Mouse (Mus musculus) gastrocnemius, postnatal 25 days (tissue): ENCODE measurements around the gene Brat1. TPM values are rescaled to one million over a fixed set of nuclear protein-coding genes. Genes with fewer than 3 reads are reported as not detected.

Experiments used
- DNase-seq: peaks from one replicate; pipeline ENCODE4 v3.0.0; 2022
- total RNA-seq, 2 experiments: library from RNA; stranded (reverse); gene quantifications; 1 replicate in 1 of 2; 2 replicates in 1 of 2; pipeline ENCODE4 v1.2.3; 2021

Brat1 gene
- total RNA-seq, 2 experiments from 2014 or later = 4.8 to 5.8 TPM

DNA sequence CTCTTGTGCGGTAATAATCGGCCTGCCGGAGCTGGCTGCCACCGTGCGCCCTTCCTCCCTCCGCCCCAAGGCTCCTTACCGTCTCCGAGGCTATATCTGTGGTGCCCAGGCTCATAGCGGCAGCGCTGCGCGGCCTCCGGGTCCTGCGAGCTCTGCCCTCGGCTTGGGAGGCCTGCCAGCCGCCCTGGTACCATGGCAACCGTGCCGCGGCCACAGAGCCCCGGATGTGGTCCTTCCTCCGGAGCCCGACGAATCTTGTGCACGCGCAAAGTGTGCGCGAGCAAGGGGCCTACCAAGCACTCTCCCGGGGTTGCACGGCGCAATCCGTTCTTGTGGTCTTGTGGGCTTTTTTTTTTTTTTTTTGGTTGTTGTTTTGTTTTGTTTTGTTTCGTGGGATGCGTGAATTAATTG is 2.7 kb upstream of the Brat1 start, which contains the start of gene Iqce:
Gene Iqce (minus strand): TSS at position 276 of the 411 bp plus-strand sequence.
- DNase-seq = peak; percentile 93

DNA sequence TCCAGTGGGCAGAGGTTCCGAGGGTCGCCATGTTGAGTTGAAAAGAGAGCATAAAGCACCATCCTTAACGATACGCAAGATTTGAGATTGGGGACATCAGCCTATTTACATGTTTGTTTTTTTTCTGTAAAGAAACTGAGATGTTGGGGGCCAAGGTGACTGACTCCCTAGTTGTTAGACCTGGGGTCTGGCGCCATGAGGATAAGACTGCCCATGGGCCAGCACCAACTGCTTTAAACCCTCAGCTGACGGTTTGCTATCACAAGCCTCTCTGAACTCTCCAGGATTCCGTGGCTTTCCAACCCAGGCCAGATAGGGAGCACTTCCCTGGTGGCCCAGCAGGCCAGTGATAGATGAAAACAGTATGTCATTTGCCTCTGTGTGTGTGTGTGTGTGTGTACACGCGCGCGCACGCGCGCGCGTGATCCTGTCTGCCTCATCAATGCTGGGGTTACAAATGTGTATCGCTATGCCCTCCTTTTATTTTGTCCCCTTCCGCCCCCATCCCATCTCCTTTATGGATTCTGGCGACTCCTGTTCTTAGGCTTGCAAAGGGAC is 2.1 kb upstream of the Brat1 start:
- no peak for DNase-seq

DNA sequence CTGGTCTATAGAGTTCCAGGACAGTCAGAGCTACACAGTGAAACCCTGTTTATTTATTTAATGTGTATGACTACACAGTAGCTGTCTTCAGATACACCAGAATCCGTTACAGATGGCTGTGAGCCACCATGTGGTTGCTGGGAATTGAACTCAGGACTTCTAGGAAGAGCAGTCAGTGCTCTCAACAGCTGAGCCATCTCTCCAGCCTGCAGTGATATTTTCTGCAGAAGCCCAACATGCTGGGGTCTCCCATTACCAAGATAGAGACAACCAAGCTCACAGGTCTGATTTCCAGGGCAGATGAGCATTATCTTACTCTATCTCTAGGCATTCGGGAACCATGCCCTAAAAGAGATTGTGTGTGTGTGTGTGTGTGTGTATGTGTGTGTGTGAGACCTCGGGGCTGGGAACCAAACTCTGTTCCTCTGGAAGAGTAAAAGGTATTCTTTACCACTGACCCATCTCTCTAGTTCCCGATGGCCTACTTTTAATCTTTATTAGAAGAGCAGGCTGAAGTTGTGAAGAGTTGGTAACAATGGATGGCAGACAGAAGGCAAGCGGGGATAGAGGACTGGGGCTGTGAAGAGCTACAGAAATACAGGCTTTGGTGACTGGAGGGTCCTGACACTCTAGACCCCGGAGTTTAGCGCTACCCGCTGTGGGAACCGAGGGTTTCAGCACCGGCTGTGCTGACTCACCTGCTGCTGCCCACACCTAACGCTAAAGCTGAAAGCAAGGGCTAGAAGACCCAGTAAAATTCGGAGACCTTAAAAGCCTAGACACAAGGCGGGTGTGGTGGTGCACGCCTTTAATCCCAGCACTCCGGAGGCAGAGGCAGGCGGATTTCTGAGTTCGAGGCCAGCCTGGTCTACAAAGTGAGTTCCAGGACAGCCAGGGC is 1.1 kb upstream of the Brat1 start:
- no peak for DNase-seq

DNA sequence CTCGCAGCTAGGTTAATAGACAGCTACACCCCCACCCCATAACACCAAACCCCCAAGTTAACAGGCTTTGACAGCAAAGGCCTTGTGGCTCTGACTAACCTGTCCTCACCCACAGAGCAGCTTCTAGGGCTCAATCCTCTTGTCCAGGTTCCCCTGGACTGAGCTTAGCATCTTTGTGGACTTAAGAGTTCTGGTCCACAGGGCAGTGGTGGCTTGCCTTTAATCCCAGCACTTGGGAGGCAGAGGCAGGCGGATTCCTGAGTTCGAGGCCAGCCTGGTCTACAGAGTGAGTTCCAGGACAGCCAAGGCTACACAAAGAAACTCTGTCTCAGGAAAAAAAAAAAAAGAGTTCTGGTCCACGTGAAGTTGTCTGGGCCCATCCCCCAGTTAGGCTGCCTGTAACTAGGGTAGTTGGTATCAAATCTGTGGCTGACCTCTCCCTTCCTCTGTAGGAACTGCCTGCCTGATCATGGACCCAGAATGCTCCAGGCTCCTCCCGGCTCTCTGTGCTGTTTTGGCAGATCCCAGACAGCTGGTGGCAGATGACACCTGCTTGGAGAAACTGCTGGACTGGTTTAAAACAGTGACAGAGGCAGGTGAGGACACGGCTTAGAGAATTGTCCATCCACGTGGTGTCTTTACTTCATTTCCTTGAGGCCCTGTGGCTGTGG is 825 bp downstream of the Brat1 start:
- no peak for DNase-seq

DNA sequence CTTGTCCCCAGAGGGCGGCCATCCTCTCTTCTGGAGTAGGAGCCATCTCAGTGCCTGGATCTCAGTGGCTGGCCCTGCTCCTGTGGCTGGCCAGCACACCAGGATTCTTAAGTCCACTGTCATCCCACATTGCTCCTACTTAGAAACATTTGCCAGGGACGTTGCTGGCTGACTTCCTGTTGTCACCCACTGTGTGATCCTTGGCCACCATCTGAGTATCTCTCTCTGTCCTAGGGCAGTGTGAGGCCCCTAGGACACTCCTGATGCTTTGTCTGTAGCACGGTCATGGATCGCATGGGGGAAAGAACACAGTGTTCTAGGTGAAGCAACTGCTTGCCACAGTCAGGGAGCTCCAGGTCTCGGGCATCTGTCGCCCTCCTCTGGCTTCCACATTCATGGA is 5.5 kb downstream of the Brat1 start:
- DNase-seq = no peak

DNA sequence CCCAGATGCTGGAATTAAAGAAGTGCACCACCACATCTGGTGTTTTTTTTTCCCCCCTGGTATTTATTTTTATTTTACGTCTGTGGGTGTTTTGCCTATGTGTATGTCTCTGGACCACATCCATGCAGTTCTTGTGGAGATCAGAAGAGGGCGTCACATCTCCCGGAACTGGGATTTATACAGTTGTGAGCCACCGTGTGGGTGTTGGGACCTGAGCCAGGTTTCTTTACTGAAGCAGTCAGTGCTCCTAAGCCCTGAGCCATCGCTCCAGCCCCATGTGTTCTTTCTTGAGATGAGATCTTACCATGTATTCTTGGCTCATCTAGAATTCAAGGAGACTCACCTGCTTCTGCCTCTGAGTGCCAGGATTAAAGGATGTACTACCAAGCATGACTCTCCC is 6.2 kb downstream of the Brat1 start:
- no peak for DNase-seq

DNA sequence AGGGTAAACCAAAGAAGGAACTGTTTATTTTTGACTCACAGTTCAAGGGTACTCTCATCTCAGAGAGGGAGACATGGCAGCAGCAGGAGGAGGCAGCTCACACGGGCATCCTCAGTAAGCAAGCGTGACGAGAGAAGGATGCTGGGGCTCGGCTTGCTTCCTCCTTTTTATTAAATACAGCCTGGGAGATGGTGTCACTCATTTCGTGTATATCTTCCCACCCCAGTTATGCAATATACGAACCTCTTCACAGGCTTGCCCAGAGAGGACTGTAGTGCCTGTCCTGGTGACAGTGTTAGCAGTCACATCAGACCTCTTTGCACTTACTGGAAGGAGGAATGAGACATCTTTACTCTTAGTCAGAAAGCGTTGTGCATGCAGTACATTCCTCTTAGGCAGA is 16.0 kb downstream of the Brat1 start:
- DNase-seq = no peak

DNA sequence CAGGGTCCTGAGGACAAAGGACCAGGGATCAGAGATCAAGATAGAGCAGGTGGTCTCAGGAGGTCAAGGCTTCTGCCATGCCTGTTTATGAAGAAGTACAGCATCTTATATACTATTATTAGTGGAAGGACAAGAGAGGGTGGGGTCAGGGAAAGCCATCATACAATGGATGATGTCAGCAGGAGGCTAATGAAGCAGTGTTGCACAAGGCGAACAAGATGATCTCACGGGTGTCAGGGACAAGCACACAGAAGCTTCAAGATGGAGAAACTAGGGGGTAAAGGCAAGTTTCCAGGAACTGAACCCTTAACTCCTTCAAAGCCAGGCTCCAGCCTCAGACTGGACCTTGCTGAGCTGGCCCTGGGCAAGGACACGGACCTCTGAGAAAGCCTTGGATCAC is 17.3 kb downstream of the Brat1 start:
- DNase-seq = no peak

DNA sequence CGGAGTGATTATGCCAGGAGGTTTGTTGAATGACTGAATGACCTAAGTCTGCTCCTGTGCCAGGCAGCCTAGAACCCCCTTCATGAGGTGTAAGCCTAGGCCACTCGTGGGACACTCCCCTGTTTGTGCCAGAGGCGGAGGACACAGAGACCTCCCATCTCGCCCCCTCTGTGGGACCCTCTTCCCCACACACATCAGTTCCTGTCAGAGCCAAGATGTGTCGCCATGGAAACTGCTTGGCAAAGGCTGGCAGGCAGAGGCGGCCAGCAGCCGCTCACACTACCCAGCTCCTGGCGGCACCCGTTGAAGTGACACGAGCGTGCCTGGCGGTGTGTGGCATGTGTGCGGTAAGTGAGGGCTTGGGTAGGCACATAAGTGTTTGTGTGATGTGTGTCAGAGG is 19.0 kb downstream of the Brat1 start, which contains the start of gene Amz1:
Gene Amz1 (plus strand): TSS at position 306 of the 400 bp plus-strand sequence.
- DNase-seq = no peak

DNA sequence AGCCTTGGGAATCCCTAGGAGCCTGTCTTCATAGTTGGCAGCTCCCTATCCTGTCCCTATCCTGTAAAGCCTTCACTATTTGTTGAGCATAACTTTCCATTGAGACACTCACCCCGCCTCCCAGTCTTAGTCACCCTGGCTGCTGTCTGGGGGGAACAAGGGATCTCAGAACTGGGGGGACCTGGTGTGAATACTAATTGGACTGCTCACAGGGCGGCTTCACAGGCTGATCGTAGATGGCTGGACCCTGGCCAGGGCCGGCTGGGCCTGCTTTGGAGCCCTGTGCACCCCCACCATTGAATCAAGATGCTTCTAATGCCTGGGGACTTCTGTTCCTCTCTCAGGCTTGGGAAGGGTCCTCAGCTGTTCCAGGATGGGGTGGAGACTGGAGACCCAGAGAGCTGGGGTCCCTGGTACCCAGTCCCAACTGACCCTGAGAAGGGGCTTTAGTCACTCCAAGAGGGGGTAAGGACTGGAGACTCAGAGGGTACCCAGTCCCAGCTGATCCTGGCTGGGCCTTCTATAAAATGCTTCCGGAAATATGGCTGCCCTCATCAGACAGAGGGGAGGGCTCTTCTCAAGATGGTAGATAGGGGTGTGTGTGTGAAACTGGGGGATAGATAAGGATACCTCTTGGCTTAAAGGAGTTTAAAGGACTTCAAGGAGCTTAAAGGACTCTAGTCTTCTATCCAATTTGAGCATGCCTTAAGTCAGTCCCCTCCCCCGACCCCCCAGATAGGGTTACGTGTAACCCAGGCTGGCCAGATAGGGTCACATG is 21.4 kb downstream of the Brat1 start:
- DNase-seq = no peak

DNA sequence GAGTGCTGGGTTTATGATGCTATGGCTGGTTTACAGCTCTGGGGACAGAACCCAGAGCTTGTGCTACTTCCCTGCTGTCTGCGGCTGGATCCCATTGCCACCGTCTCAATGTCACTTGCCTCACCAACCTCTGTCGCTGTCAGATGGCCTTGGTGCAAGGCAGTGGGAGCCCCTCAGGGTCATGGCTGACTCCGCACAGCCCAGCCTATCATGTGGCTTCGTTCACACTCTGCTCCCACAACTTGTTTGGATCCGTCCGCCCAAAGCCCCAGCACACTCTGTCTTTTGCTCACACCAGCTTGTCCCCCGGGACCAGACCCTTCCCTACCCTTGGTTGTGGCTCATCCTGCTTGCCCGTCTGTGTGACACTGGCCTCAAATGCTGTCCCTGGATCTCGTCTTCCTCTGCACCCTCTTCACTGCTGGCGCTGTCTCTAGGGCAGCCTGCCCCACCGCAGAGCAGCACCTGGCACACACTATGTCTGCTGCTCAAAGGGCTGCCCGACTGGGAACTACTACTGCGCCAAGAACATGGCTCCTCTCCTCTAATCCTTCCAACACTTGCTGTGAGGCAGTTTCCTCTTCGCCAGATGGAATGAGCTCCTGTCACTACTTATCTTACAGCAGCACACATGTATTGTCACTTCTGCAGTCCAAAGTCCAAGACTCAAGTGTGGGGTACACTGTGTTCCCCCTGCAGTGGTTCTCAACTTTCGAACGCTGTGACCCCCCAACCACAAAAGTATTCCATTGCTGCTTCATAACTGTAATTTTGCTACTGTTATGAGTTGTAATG is 22.3 kb downstream of the Brat1 start:
- DNase-seq = no peak

DNA sequence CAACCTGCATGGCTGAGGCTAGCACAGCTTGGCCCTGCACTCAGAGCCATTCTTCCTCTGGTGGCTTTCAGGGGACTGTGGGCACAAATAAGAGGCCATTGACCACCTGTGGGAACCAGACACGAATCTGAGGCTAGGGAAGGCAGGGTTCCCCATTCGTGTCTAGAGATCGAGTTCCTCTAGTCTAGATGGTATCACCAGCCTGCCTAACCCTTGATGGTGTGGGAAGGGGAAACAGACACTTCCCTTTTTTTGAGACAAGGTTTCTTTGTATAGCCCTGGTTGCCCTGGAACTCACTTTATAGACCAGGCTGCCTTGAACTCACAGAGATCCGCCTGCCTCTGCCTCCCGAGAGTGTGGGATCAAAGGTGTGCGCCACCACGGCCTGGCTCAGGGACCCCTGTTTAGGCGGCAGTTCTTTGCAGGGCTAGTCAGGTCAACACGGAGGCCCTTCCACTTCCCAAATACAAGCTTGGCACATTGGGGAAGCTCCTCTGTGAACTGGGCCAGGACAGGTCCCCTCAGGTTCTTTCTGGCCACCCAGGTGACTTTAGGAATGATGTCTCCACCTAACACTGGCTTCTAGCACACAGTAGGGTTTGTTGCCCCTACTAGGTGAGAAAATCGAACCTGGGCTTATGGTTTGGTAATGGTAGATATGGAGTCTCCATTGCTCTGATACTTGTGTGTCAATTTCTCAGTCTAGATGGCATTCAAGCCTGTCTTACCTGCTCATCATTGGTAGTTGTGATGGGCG is 26.4 kb downstream of the Brat1 start:
- no peak for DNase-seq

DNA sequence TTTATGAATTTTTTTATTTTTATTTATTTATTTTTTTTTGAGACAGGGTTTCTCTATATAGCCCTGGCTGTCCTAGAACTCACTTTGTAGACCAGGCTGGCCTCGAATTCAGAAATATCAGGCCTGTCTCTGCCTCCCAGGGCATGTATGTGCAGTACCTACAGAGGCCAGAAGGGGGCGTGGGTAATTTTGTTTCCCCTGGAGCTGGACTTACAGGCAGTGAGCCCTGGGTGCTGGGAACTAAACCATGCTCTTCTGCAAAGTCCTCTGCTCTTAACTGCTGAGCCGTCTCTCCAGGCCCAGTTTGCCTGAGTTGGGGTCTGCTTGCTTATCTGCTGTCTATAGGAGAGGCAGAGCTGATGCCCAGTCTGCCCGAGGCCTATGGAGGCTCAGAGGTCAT is 27.4 kb downstream of the Brat1 start:
- DNase-seq = no peak

DNA sequence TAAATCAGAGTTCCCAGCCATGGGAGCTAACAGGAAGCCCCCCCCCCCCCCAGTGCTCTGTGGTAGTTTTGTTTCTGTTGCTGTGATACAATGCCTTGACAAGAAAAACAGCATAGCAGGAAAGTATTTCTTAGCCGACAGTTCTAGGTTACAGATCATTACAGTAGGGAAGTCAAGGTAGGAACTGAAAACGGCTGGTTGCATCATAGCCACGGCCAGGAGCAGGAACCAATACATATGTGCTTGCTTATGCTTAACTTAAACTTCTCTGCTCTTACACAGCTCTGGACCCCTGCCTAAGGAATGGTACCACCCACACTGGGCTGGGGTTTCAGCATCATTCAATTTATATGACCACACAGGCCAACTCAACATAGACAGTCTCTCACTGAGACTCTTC is 28.5 kb downstream of the Brat1 start:
- no peak for DNase-seq

DNA sequence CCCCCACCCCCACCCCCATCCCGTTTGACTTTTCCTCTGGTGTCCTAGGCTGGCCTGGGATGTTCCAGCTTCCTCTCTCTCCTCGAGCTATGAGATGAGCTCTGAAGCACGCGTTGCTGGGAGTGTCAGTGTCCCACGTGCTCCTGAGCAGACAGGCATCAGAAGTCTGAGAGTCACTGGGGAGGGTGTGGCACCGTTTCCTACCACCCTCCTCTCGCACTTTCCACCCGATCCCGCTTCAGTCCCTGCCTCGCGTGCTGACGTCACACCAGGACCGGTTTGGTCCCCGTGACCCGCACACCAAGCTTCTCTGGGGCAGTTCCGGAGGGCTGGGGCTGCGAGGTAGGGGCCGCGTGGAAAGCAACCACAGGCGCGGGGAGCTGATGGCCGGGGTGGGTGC is 30.5 kb downstream of the Brat1 start:
- no peak for DNase-seq

DNA sequence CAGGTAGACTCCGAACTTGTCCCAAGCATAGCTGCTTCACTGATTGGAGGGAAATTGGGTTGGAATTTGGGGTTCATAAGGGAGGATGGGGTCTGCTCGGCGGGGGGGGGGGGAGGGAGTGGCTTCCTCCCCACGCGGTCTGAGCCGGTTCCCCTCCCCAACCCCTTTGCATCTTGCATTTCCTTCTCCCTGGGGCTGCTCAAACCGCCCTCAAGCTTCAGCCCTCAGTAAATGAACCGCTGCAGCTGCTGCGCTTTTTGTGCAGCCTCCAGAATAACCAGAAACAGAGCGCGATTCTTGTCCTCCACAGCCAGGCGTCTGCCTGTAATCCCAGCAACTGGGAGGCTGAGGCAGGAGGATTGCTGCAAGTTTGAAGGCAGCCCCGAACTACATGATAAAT is 31.4 kb downstream of the Brat1 start:
- DNase-seq = no peak

DNA sequence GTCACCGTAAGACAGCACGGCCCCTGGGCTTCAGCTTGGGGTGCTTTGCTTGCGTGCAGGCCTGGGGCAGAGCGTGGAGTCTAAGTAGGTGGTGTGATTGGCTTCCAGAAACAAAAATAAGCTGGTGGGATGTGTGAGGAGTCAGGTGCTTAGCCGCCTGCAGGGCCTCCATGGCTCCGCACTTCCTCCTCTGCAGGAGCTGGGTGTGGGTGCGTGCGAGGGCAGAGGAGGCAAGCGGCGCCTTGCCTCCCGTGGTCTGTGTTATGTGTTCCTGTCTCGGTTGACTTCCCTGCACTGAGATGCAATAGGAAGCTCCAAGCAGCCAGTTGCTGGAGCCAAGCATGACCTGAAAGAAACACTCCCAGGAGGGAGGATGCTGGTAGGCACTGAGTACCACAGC is 35.0 kb downstream of the Brat1 start:
- no peak for DNase-seq

DNA sequence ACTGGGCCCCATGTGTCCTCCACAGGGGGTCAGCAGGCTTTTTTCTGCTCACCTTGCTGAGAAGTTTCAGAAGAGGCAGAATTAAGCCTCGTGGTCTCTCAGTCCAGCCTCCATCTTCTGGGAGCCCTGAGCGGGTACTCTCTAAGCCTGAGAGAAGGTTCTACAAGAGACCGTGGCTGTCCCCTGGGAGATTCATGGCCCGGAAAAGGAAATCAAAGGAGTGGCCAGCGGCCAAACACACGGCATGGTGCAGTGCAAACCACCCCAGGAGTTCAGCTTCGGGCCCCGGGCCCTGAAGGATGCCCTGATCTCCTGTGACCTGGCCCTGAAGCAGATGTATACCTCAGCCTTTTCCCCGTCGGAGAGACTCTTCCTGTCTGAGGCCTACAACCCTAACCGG is 36.2 kb downstream of the Brat1 start:
- DNase-seq = no peak

DNA sequence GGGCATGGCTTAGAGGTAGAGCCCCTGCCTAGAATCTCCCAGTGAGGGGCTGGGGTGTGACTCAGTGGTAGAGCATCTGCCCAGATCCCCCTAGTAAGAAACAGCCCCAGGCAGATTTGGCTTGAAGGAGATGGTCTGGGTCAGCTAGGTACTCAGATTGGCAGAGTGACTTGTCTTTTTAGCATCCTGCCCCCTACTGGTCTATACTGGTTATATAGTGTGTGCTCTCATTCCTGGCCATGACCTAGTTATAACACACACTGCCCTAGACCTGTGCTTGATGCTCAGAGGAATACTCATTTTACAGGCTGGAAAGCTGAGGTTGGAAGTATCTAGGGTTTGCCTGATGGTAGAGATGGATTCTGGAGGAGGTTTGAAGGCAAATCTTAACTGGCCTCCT is 37.1 kb downstream of the Brat1 start:
- DNase-seq = no peak

DNA sequence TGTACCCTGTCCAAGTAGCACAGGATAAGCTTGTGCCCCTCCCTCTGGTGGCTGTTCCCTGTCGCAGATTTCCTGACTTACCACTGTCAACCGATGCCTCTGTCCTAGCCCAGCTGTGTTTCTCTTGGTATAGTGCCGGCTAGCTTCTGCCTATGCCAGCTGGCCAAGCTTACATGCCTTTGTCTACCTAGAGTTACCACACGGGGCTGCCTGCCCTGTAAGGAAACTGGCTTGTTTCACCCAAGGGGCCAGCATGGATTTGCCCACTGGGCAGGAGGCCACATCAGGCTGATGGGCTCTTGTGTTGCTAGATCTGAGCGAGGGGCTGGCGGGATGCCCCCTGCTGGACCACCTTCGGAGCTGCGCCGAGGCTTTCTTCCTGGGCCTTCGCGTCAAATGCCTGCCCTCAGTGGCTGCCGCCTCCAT is 38.9 kb downstream of the Brat1 start:
- DNase-seq = no peak

DNA sequence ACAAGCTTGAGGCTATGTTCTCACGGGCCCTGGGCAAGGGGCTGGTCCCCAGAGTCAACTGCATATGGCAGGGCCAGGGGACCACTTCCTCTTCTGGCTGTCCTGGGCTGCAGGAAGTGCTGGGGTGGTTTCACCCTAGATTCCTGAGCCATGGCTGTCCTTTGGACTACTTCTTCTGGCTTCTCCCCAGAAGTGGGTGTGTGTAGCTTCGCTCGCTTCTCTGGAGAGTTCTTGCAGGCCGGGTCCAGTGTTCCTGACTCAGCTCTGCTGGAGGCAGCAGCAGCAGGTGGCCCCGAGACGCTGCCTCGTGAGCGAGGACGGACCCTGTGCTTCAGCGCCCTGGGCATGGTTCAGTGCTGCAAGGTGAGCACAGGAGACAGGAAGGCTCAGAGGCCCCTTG is 43.6 kb downstream of the Brat1 start:
- no peak for DNase-seq
